Mouse (Mus musculus) granulocyte monocyte progenitor cell, adult 5-6 weeks (primary cell): ENCODE results near the gene Plekhg1. TPM values are rescaled to one million over a fixed set of nuclear protein-coding genes. Genes with fewer than 3 reads are reported as not detected.
A peak's percentile ranks its signal among the peaks of the same experiment; 100 is the strongest.

Experiments used
- ATAC-seq: replicated peaks from 2 replicates; pipeline ENCODE4 v1.8.0; 2016; ENCODE audit warnings: mild to moderate bottlenecking, moderate TSS enrichment, inconsistent platforms; ENCODE audit not compliant: poor library complexity, severe bottlenecking
- total RNA-seq, 2 experiments: library from RNA; stranded (forward) in 1 of 2; stranded (reverse) in 1 of 2; fragments of 200-712, 200-1000 nt in 1 of 2; fragments of >200 nt in 1 of 2; fragmentation: Nextera tagmentation in 1 of 2; gene quantifications; 2 replicates each; pipeline ENCODE4 v1.2.3; 2014 to 2017

Plekhg1 gene
- 0.19 and 3.0 TPM in 2 replicates for total RNA-seq (2014; fragmentation: Nextera tagmentation)
- total RNA-seq (2017) = 0.21 and 0.34 TPM in 2 replicates

DNA sequence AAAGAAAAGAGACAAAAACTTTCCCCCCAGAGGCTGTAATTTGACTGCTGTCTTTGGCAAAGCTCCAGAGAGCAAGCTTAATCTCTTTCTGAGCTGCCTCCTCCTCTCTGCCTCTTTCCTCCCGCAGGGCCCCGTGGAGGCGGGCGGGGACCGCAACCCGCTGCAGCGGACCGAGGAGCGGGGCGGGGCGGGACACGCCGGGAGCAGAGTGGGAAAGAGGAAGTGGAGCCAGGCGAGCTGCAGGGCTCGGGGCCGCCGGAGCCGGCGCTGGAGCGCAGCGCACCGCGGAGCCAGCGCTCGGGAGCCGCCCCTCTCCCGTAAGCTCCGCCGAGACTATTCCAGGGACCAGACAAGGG lies at the start of gene Plekhg1:
Gene Plekhg1 (plus strand): TSS at position 217 of the 356 bp plus-strand sequence.
- ATAC-seq = peak; percentile 90

DNA sequence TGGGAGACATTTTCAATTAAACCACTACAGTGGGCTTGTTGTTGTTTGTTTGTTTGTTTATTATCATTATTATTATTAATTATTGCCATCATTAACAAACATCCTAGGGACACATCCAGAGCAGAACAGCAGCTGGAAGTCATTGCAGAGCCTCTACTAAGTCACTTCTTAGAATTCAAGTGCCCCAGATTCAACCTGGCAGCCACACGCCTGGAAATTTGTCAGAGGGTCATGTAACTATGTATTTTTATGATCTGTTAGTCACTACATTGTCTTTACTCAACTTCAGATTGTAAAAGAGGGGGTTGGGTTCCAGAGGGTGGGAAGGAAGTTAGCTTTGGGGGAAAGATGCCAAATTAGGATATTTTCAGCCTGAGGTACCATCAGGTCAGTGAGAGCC lies 47.4 kb upstream of the Plekhg1 start:
- no peak for ATAC-seq

DNA sequence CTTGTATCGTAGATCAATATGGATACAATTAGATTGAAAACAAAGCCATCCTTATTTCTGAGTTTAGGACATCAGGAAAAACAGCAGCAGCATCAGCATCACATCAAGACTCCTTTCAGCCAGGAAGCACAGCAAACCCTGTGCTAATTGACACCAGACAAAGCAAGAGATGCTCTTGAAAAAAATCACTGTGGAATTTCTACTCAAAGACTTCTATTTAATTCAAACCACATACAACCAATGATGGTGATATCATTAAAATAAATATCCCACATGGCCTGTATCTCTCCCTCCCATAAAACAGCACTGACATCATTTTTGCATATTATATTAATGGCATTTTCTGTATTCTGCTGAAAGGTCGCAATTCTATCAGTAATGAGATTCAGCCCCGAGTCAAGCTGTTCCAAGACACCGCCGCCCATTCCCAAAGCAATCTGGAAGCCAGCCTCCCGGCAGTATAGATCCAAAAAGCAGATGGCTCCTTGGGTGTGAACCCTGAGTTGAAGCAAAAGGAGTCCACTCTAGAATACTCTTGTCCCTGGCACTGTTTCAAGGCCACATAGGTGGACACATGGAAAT lies 46.4 kb upstream of the Plekhg1 start:
- ATAC-seq = no peak

DNA sequence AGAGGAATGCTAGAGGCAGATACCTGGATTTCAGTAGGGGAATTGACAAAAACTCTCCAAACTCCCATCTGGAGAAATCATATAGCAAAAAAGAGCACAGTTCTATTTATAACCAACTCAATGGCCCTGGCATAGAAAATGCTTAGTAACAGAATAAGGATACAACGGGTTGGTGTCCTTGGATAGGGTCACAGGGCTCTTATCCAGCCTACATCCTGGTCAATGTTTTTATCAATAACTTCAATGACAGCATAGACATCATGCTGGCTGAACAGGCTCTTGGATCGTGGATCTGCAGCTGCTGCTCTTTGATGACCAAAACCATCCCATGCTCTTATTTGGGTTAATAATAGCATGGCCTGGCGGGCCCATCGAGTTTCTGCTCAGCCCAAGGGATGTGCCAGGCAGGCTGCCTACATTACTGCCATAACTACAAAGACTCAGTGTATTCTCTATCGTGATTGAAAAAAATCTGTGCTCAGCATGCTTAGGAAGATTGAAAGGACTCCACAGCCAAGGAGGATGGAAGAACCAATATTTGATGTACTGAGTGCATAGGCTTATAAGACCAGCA lies 44.7 kb upstream of the Plekhg1 start:
- ATAC-seq = no peak

DNA sequence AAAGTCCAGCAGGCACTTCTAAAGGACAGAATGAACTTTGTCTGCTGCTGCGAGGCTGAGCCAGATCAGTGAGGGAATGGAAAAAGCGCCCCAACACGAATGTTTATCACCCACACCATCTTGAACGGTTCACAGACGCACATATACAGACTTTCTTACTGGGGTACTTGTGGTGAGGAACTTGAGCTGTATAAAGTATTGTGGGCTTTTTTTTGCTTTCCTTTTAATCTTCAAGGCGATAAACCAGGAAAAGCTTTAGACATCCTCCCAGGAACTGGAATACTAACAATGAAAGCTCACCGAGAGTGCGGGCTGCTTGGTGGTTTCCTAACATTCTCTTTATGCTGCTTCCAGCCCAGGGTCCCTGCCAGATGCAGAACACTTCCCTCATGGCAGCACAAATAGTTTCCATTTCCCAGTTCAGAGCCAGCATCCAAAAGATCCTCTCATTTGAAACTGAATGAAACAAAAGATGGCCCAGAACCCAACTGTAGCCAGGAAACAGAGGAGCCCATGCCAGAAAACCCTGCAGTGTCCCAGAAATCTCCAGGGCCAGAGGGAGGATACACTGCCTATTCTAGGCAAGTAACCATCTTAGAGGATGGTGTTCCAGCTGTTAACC lies 43.3 kb upstream of the Plekhg1 start:
- ATAC-seq = peak; percentile 43

DNA sequence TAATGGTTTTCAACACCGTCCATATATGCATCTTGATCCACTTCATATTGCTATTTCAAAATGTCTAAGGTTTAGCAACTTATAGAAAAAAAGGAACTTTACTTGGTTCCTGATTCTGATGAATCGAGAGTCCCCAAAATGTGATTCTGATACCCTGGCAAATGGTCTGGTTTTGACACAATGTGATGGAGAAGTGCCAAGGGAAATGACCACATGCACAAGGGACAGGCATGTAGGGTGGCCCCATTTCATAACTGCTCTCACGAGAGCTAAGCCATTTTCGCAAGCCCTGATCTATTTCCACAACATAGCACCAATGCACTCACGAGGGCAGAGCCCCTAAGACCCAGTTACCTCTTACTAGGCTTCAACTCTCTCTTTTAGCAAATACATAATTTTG lies 42.7 kb upstream of the Plekhg1 start:
- ATAC-seq = peak; percentile 94

DNA sequence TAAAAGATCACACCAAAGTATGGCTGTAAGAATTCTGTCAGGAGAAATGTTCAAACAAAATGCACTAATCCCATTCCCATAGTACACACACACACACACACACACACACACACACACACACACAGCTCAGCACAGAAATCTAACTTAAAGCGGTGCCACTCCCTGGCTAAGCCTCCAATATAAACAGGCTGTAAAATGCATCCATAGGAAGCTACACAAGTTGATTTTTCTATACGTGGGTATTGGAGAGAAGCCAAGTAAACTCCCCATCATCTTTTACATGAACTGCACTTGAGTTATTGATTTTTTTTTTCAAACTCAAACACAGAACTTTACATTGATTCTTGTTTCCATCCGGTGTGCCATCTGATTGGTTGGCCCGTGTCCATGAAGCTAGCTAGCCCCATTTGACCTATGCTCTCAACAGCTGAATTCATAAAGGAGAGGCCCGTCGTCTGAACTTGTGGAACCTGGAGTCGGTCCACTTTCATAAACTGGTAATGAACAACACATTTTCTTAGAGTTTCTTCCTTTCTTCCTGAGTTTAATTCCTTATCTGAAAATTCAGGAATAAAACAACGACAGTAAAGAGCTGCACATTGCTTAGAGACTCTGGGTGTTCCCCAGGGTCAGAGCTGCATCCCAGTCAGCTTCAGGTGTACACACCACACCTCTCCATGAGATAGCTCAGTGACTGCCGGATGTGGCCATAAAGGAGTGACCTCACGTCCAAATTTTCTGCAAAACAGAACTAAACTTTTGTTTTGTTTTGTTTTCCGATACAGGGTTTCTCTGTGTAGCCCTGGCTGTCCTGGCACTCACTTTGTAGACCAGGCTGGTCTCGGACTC lies 39.7 kb upstream of the Plekhg1 start:
- no peak for ATAC-seq

DNA sequence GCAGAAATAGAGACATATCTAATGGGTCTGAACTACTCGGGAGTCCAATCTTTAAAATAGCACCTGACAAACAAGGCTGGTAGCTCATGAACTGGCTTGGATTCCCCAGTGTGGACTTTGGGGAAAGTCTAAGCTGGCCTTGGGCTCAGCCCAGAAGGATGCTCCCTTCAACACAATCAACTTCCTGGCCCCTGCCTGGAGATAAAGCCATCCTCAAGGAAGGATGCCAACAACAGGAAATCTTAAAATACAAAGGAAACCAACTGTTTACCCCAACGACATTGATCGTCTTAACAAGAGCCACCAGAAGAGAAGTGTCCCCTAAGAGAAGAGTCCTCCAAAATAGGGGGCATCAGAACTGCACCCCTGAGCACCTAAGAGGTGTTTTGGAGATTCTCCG lies 38.3 kb upstream of the Plekhg1 start:
- ATAC-seq = no peak

DNA sequence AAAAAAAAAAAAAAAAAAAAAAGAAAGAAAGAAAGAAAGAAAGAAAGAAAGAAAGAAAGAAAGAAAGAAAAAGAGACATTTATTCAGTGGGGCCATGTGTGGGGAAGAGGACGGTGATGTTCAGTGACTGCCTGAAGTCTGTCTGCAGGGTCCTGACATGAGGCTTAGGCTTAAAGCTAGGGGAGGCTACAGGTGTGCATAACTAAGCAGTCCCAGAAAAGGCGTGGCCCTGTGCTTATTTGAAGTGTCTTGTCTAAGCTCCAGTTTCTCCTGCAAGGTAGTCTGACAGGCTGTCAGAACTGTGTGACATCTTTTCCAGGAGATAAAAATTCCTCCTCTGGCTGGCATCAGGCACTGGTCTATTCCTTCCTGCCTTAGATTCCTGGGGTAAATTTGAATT lies 37.6 kb upstream of the Plekhg1 start:
- no peak for ATAC-seq

DNA sequence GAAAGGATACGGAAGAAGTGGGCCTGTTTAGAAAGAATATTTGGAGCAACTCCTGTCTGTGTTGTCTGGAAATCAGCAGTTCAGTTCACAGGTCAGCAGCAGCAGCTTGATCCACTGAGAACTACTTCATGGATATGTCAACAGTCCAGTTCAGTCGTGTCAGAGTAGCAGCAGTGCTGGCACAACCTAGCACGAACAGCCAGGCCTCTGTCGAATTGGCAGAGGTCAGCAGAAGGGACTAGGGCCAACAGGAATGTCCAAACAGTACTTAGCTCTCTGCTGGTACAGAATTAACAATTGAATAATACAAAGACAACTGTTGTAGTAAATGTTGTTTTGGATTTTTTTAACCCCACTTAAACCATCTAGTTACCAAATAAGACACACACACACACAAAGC lies 33.9 kb upstream of the Plekhg1 start:
- no peak for ATAC-seq

DNA sequence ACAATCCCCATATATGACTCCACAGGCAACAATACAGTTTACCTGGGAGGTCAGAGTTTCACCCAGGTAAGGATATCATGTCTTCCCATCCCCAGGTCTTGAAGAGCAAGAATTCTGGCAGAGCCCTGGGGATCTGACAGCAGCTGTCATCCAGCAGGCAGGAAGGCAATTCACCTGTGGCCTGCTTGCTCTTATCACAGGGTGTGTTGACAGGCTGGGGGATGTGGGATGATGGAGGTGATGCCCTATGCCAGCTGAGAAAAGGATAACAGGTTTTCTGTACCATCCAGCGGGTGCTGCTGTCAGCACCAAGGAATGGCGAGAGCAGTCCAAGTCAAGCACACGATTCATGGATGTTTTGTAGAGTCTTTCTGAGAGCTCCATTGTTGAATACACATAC lies 30.1 kb upstream of the Plekhg1 start:
- ATAC-seq = no peak

DNA sequence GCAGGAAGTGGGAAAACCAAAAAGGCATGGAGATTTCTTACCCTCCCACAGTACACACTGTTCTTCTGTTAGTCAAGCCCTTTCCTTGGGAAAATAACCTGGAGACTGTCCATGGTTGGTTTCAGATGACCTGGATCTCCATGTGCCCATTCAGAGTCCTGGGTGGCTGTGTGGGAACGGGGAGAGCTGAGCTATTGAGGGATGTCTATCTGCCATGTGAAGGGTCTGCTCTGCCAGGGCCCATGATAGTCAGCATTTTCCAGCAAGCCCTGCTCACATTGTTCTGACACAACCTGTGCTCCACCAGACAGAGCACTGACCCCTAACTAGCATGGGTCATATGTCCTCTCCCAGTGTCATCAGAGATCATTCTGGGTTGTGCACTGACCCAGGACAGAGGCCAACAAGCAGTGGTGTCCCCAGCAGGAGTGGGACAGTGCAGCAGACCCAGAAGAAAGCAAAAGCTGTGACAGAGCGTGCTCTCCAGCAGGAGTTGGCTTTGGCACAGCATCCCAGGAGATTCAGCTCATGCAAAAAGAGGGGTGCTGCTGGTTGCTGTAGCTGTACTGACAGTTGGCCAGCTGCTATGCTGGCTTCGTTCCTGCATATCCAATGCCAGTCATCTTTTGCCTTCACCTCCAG lies 24.7 kb upstream of the Plekhg1 start:
- no peak for ATAC-seq

DNA sequence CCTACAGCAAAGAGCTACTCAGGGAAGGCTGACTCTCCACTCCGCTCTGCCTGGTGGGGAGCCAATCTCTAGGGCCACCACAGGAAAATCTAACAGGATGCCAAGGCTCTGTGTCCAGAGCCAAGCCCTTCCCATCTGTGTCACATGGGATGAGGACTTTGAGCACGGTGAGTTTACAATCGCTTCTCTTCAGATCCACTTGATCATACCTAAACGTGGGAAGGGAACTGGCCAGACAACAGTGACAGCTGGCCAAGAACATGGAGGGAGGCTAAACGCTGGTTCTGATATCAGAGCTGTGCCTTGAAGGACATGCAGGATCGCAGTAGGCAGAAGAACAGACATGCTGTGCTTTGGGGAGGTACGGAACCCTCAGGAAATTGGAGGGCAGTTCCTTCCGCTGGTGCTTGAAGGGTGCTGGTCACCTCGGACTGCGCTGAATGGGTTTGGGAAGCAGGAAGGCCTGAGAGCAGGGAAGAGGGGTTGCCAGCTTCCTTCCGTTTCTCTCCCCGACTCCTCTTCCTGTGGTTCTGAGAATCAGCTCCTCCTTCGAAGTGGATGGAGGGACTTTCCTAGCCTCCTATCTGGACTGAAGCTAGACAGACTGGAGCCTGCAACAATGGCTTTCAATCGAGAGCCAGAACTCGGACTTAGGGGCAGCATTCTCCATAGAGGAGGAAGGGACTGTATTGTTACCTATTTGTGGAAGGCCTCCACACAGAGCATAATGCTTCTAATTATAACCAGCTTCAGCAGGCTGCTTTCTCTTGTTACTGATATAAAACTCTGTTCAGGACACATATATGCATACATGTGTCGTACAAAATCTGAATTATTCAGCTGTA lies 21.9 kb upstream of the Plekhg1 start:
- ATAC-seq = peak; percentile 30

DNA sequence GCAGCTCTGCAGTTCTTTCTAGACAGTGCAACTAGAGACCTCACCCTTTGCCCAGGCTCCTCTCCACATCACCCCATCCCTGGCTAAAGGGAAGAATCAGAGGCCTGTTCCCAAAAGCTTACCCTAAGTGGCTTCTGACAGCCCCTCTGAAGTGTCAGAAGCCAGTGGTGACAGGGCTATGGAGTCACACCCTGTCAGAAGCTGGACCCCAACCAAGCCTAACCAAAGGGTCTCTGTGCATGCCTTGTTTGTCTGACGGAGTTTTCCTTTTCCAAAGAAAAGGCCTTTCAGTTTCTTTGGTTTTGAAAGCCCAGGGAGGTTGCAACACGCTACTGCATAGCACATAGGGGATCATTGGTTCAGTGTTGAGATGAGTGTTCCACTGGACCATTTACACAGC lies 19.9 kb upstream of the Plekhg1 start:
- ATAC-seq = no peak

DNA sequence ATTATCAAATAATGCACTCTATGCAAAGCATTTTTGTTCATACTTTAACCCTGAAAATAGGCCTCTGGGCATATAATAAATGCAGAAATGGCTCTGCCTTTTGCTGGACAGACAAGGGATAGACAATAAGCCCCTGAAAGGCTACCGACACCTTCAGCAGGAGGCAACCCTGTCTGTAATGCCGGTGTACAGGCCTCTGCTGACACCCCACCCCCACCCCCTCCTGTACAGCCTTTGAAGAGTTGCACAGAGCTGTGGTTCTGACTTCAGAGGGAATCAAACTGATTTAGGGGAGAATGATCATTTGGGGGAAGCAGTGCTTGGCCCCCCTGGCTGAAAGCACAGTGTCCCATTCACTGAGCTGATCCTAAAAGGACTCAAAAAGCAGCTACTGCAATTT lies 17.8 kb upstream of the Plekhg1 start:
- no peak for ATAC-seq

DNA sequence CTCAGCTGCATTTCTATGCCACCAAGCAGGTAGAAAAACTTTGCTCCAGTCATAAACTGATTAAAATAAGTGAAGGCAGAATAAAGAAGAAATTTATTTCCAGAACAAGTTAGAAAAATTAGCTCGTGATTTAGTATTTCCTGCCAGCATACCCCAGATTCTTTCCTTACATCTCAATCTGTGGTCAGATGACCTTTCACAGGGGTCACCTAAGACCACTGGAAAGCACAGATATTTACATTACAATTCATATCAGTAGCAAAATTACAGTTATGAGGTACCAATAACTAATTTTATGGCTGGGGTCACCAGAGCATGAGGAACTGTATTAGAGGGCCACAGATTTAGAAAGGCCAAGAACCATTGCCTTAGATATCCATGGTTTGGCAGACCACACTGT lies 15.5 kb upstream of the Plekhg1 start:
- ATAC-seq = no peak

DNA sequence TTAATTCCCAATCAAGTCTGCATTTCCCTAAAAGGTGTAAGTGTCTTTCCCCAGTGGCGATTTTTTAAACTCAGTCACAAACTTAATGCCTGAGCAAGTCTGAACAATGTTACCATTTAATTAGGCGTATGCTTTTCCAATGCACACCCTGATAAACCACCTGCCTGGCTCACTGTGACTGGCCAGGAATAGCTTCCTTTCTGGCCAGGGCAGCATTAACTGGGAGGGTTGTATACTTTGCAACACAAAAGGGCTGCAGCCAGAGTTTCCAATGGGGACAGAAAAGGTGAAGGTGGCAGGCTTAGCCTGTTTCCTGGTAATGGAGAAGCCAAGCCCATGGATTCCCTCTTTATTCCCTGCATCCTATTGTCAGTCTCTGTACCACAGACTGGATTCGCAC lies 10.5 kb upstream of the Plekhg1 start:
- no peak for ATAC-seq

DNA sequence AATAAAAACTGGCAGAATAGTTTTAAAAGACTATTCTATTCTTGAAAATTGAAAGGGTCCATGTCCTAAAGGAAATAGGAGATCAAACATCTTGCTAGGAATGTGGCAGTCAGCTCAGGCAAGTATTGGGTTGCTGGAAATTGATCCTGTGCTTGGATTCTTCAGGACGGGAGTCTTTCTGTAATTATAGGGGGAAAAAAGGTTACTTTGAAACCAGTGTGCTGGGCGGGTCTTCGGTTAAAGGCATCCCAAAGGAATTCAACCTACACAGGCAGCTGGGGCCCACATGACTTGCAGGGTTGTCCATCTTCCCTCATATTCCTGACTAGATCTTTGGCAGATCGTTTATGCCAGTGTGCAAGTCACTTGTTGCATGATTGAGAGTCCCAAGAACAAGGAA lies 9.8 kb upstream of the Plekhg1 start:
- ATAC-seq = no peak

DNA sequence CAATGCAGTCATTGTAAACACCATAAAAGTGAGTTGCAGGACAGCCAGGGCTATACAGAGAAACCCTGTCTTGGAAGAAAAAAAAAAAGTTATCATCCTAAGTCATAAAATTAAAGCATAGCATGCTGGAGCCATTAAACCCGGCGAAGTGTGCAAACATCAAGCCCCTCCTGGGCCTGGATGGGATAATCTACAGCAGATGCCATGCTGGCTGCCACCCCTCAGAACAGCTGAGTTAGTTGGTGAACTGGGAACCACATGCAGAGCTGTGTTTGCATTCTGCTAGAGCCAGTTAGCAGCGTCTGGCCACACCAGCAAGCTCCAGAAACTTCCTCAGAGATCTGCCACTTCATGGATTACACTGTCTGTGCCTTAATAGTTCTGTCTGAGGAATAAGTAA lies 3.1 kb upstream of the Plekhg1 start:
- ATAC-seq = no peak
